Mouse (Mus musculus) cerebellum, adult 11-12 months (tissue): Measurements from ENCODE around the gene Myo18a.
"Not testable (repeated sequence)": the region's sequence is repeated elsewhere in the genome, so short reads cannot be mapped to it uniquely, and the experiment has no call there.

Experiments used
- DNase-seq: peaks from one replicate; pipeline ENCODE4 v3.0.0; 2022

Gene Myo18a

DNA sequence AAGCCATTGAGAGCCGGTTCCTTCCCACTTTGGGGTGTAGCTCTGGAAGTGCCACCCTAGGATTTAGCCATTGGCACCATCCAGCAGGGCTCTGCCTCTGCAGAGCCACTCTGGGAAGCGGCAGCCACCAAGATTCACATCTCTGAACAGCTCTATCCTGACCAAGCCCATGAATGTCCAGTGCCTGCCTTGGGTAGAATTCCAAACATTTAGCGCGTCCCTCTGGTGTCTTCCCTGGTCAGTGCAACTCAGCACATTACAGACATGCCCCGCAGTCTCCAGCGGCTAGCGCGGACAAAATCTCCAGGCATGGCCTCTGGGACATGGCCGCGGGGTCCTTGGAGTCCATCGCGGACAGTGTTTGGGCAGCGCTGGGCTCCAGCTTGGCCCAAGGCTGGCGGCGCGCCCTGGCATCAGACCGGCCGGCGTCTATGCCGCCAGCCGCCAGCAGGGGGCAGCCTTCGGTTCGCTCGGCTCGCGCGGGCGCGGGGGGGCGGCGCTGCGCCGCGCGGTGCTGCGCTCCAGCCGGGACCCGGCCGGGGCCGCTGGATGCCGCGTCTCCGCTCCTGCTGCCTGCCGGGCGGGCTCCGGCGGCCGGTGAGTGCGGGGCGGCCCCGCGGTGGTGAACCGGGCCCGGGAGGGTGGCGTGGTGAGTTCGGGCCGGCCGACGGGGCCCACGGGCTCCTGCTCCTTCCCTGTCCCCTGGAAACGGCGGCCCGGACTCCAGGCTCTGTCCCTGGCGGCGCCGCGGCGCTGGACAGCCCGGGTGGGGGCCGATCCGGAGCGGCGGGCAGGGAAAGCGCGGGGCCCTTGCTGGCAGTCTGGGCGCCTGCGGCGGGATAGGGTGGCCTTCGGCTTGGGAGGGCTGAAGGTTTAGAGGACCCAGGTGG is at the start of gene Myo18a:
Myo18a (plus strand) TSS at position 464 of the 890 bp plus-strand sequence.
- peak; percentile 80 for DNase-seq

DNA sequence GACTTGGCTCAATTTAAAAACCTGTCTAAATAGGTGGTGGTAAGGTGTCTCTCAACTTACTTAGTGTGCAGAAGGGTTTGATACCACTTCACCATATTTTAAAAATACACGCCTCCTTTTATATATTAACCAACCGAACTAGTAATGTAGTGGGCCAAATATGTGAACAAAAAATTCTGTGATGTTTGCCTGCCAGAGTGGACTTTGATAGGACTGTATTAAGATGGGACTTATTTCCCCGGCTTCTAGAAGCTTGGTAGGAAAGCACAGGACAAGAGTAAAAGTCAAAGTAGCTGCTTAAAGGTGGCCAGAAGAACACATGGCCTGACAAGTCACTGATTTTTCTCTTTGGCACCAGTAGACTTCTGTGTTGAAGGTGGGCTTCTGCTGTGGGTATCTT is 49.3 kb upstream of the Myo18a start:
- DNase-seq: no peak

DNA sequence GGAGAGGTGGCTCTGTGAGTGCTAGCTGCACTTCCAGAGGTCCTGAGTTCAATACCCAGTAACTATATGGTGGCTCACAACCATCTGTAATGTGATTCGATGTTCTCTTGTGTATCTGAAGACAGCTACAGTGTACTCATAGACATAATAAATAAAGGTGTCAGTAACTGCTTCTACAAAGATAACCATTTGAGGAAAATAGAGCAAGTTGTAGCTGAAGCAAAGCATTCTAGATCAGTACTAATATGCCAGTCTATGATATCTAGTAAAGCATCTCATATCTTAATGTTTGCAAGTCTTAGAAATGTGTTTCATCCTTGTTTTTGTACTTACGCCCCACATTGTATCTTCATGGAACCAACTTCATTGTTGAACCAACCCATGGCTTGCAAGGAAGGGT is 44.0 kb upstream of the Myo18a start:
- DNase-seq: no peak

DNA sequence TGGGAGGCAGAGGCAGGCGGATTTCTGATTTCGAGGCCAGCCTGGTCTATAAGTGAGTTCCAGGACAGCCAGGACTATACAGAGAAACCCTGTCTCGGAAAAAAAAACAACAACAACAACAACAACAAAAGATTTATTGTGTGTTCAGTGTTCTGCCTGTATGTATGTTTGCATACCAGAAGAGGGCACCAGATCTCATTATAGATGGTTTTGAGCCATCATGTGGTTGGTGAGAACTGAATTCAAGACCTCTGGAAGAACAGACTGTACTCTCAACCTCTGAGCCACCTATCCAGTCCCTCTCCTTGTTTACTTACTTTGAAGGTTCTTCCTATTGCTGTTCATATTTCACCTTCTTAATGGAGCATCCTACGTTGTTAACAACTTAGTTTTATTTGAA is 41.7 kb upstream of the Myo18a start:
- DNase-seq: no peak

DNA sequence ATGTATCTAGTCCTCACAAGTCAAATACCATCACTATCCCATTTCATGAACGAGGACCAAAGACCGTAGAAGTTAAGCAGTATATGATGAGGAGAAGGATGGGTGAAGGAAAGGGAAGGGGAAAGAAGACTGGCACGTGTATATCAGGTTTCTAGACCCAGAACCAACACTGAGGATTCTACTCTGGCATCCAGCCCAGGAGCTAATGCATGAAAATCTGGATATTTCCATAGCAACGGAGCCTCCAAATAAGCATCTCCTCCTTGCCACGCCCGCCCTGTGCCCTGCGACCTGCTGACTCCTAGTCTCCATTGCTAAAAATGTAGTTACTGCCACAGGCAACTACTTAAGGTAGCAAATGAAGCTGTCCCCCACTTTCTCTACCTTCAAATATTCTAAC is 38.3 kb upstream of the Myo18a start:
- DNase-seq: no peak

DNA sequence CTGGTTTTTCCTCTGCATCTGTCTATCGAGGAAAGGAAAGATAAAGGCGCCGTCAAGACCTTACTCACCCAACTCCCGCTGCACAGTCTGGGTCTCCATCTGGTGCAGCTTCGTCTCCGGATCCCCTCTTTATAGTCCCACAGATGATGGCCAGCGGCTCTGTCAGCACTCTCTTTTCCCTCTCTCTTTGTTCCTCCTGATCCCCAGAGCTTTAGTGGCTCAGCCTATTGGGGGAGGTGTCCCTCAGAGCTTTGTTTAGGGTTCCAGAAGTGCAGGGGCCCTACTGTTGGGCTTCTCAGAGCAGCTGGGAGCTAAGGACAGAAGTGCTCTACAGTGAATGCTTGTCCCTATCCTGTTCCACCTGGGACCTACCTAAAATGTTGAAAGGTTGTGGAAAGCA is 37.9 kb upstream of the Myo18a start, which contains the start of gene Cryba1:
Cryba1 (minus strand) TSS at position 101 of the 400 bp plus-strand sequence.
- DNase-seq: no peak

DNA sequence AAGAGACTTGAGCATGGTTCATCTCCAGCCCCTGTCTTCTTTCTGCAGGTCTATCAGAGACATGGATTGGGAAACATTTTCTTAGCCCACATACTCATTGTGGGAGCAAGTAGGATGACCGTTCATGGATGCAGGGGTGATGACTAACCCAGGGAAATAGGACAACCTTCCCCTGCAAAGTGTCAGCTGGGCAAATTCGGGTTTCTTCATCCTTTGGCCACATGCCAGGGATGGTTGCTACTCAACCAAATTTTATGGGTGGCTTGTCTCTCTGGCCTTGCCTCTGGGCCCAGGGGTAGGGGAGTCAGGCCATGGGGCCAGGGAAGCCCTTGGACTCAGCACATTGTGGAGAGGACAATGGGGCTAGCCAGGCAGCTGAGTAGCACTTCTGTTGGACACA is 34.5 kb upstream of the Myo18a start:
- DNase-seq: no peak

DNA sequence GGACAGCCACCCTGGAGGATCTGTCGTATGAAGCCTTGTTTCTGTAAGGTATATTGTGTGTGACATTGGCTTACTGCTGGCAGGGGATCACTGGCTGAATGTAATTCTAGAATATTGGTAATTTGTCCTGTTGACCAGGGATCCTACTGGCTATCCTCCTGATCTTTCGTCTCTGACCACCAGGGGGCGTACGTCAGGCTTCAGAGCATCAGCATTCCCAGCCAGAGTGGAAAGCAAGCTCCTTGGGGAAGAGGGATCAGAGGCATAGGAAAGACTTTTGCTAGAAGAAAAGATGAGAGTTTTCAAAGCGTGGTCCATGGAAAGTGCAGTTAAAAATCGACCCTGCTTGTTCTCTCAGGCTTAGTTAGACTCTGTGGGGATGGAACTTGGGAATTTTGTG is 25.8 kb upstream of the Myo18a start:
- DNase-seq: peak; percentile 75

DNA sequence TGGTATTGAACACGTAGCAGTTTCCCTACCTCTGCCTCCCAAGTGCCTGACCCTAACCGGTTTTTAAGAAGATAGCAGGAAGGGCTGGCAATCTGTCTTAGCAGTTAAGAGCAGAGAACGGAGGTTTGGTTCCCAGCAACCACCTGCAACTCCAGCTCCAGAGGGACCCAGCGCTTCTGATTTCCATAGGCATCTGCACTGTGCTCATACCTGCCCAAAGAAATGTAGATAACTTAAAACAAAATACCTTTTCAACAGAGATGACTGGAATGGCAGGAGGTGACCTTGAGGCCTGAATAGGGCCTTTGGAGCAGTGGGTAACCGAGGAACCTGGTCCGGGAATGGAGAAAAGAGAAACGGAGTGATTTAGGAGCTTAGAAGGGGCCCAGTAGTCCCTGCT is 24.5 kb upstream of the Myo18a start:
- no peak for DNase-seq

DNA sequence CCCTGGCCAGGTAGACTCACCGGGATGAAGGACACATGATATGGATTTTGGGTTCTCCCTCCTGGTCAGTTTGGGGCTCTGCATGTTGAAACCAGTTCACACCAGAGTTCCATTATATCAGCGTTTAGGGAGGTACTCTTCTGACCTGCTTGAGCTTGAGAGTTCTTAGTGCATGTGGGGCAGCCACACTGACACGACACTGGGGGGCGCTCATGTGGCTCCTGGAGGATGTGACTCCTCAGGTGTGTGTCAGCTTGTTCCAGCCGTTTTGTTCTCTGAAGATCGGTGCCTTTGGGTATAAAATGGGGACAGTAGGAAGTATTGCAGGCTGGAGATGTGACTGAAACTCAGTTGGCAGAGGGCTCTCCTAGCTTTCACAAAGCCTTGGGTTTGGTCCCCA is 19.1 kb upstream of the Myo18a start:
- DNase-seq: peak; percentile 39

DNA sequence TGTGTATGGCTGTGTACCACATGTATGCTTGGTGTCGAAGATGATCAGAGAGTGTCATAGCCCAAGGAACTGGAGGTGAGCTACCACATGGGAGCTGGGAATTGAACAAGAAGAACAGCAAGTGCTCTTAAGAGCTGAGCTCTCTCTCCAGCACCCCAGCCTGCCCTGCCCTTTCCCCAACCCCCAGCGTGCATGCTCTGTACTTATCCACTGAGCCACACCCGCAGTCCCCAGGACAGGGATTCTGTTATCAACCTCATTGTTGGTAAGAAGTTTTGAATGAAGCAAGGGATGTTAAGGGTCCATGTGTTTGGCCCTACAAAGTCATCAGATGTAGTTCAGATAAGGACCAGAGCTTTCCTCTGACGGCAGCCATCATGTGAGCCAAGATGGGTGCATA is 16.4 kb upstream of the Myo18a start:
- no peak for DNase-seq

DNA sequence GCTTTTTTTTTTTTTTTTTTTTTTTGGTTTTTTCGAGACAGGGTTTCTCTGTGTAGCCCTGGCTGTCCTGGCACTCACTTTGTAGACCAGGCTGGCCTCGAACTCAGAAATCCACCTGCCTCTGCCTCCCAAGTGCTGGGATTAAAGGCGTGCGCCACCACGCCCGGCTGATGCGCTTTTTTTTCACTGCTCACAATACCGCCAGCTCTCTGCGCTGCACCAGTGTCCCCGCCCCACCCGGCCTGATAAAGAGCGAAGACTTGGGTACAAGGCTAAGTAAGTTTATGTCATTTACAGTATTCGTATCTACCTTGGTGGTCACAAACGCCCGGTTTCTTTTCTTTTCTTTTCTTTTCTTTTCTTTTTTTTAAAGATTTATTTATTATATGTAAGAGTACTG is 15.9 kb upstream of the Myo18a start:
- DNase-seq: not testable (repeated sequence)

DNA sequence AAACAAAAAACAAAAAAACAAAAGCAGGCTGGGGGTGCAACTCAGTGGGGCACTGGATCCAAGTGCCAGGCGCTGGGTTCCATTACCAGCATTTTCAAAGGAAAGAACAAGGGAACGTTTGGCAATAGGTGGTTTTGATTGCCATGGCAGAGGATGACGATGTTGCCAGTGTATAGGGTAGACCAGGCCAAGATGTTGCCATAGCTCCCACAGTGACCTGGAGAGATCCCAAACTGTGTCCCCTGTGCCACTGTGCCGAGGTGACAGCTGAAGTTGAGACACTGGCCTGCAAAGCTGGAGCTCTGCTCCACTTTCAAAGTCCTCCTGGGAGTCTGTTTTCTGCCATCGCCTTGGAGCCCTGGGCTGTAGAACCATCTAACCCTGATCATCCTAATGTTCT is 14.1 kb upstream of the Myo18a start:
- no peak for DNase-seq

DNA sequence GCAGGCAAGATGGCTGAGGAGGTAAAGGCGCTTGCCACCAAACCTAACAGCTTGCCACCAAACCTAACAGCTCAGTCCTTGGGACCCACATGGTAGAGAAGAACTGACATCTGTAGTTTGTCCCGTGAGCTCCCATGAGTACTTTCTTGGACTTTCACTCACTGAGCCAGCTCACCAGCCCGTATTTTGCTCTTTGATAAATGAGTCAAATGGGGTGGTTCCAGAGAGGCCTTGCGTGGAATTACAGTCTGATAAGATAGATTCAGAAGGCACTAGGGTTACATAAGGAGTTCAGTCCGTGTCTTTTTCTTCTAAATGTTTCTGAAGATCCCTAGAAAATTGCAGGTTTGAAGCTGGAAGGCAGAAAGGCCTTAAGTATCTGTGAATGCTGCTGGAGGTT is 10.5 kb upstream of the Myo18a start:
- no peak for DNase-seq

DNA sequence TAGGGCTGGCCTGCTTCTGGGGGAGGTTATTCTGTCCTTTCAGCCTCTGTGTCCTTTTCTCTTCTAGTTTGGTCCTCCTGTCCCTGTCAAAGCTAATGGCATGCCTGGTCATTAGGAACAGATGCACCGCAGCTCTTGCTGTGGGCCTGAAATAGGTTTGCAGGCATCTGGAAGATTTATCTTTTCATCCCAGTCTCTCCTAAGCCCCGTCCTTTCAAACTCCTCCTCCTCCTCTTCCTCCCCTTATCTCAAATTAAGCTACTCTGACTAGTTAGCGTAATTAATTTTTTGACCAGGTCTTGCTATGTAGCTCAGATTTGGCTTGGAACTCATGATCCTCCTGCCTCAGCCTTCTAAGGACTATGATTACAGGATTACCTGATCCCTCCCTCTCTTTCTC is 9.6 kb upstream of the Myo18a start:
- DNase-seq: no peak

DNA sequence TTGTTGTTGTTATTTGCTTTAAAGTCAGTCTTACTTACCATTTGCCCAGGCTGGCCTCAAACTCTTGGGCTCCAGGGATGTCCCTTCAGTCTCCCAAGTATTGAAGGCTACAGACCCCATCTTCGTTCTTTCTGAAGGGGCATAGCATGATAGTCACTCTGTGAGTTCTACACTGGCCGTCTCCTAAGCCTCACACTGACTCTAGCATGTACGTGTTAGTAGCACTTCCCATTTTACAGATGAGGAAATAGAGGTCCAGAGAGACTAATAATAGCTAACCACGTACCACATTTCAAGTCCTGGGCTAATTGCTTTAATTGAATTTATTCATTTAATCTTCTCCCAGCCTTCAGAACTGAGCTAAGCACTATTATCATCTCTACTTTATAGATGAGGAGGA is 3.0 kb upstream of the Myo18a start:
- DNase-seq: no peak

DNA sequence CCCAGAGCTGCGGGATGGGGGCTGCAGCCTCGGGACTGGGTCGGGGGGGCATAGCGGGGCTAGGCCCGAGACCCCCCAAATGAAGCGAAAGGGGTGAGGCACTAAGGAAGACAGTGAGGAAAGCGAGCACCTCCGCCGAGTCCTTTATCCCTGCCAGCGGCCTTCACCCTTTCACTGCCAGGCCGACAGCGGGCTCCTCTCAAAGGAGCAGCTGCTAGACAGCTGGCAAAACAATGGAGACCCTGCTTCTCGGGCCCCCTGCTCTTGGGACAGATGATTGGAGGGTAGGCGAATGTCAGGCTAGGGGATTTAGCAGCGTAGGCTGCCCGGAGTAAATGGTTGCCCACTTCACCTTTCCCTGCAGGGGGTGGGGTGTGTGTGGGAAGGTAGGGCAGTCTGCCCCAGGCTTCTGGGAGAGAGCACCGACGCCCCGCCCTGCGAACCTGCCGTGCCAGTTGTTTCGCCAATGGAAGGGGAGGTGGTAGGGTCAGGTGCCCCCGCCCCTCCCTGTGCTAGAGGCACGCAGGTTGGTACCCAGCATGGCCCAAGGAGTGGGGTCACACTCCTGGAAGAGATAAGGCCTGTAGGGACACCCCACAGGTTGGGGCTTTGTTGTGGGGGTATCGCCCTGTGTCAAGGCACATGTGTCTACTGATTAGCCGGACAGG is 761 bp downstream of the Myo18a start:
- DNase-seq: peak; percentile 73

DNA sequence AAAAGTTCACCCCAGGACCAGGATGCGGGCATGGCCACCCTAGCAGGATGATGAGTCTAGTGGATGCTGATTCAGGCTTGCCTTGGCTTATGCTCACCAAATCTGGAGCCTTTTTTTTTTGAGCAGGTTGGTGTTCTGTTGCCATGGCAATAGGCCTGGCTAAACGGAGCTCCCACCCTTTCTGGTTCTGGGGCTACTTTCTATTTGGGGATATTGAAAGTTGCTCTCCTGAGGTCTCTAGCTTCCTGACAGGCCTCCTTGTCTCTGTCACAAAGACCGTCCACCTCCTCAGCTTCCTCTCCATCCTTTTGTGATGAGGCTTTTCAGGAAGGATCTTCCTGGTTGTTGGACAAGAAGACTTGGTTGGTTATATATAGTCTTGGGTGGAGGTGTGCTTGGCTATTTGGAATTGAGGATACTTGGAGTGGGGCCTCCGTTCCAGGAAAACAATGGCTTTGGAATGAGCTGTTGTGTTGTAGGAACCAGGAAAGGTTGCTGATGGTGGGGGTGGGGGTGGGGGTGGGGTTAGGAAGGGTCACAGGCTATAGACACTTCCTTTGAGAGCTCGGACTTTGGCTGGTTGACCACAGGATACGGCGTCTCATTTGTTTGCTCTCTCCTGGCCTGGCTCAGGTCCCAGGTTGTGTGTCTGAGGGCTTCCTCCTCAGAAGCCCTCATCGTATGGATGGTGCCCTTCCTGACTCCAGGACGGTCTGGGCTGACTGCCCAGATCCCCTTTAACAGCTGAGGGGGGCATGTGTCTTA is 1.8 kb downstream of the Myo18a start:
- DNase-seq: no peak

DNA sequence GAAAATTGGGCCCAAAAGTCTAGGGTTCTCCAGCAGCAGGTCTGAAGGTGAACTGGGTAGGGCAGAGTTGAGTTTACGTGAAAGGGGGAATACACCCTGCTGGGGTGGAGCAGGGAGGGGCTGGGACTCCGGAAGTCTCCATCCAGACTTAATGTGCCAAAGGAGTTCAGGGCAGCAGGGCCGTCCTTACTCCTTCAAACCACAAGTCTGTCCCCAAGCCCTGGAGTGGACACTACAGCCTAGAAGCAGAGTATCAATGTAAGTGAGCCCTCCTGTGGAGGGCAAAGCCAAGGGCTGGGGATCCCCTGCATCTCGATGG is 2.4 kb downstream of the Myo18a start:
- no peak for DNase-seq

DNA sequence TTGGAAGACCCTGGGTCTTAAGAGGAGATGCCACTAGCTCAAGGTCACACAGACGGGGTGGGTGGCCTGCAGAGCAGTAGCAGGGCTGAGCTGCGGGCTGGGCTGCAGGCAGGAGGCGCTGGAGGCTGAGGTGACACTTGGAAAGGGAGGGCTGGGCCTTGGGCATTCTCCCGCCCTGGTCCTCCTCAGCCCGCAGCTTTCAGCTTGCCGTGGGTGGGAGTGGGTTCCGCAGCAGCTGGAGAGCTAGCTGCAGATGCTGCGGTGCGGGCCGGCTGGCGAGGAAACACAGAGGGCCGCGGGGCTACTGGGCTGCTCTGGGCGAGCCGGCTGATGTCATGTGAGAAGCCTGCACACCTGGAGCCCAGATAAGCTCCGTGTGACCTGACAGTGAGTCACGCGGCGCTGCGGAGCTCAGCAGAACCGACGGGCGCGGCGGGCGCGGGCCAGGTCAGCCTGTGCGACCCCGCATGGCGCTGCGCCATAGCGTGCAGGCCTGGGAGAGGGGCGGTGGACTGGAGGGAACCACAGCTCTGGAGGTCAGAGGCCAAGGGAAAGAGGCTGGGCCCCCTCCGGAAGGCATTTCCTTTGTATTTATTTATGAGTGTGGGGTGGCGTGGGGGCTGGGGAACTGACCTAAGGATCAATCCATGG is 3.4 kb downstream of the Myo18a start:
- DNase-seq: no peak

DNA sequence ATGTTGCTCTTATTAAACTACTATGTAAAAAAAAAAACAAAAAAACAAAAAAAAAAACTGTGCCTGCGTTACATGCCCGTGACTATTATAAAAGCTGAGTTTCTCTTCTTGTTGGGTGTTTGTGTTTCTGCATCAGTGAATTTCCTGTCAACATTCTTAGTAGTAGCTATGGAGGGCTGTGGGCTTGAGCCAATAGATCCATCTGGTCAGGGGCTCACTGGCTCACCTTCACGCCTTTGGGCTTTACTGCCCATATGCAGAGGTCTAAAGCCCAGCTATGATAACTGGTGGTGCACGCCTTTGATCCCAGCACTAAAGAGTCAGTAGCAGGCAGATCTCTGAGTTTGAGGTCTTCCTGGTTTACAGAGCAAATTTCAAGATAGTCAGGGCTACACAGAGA is 6.5 kb downstream of the Myo18a start:
- DNase-seq: no peak

DNA sequence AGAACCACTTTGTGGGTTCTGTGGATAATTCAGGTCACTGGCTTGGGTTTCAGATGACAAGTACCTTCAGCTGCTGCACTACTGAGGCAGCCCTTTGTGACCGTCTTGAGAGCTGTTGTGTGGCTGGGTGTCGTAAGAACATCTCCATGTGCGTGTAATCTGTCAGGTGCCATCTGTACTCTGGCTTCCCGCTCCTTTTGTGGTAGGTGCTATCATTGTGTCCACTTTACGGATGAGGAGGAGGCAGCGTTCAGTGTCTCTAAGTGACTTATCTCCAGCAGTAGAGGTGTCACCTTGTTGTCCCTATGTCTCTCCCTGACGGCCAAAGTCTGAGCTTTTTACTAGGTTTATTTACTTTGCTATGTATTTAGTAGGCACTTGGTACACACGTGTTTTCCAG is 7.3 kb downstream of the Myo18a start:
- DNase-seq: no peak
